Mouse (Mus musculus): Measurements from ENCODE around the gene Tsx.
"Not testable (repeated sequence)": the region's sequence is repeated elsewhere in the genome, so short reads cannot be mapped to it uniquely, and the experiment has no call there.

The Tsx gene

GRCm38 (mm10) chrX:103414167-103414566, at the start of gene Tsx:
Gene Tsx, plus strand, starts transcription at chrX:103414467.
- DNase-seq: no peak

DNA sequence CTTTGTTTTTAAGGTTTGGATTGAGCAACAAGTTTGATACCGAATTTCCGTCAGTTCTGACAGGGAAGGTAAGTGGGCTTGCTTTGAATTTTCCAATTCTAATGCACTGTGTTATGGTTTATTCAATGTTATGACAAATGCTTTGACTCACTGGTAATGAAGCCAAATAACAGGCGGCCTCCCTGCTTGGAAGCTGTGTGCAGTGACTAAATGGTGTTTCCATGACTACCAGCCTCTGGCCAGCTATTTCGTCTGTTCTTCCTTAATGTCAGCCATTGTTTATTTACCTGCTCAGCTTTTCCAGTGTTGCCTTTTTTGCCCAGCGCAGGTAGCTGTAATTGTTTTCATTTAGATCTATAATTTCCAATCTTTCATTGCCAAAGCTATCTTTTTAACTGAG, 48.1 kb upstream of the Tsx start:
- no peak for DNase-seq

DNA sequence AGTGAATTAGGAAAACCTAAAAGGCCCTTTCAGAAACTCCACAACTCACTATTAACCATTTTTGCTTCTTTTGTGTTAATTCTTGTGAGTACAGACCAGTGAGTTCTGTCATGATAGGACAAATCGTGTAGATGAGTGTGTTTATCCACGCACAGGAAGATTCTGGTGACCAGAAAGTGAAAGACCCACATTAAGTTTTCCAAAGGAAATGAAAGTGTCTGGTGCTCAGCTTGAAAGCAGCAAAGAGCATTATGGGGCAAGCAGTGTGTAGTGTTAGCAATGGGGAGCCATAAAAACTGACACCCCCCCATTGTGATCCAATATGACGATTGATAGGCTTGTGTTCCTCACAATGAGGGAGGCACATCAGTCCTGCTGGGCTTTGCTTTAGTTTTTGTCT, 45.6 kb upstream of the Tsx start:
- no peak for DNase-seq

- DNase-seq: no peak
Observed at GRCm38 (mm10) chrX:103371221-103371620, 43.0 kb upstream of the Tsx start.

GRCm38 (mm10) chrX:103371627-103372026, 42.6 kb upstream of the Tsx start:
- no peak for DNase-seq

GRCm38 (mm10) chrX:103374250-103374649, 40.0 kb upstream of the Tsx start:
- no peak for DNase-seq

DNA sequence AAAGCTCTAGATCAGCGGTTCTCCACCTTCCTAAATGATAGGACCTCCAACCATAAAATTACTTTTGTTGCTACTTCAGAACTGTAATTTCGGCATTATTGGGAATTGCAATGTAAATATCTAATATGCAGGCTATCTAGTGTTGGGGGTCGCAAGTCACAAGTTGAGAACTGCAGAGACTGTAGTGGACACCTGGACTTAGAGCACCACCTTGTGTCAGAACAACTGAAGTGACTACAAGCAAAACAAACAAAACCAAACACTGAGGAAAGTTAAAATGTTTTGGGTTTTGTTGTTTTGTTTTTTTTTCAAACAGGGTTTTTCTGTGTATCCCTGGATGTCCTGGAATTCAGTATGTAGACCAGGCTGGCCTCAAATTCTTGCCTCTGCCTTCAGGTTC, 29.7 kb upstream of the Tsx start:
- DNase-seq: no peak

DNA sequence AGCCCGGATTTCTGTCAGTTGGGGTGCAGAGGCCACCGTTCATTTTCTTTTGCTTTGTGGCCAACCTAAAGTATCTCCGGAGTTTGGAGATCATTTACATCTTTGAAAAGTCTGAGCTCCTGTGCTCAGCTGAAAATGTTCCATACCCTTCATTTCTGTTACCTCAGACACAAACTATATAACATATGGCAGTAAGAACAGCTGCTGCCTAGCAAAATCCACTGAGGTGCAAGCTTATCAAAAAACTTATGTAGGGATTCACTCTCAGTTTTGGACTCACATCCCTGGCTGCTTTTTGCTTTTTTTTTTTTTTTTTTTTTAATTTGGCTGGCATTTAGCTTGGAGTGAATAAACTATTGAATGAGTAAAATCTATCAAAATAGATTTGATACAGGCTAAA, 26.1 kb upstream of the Tsx start:
- no peak for DNase-seq

DNA sequence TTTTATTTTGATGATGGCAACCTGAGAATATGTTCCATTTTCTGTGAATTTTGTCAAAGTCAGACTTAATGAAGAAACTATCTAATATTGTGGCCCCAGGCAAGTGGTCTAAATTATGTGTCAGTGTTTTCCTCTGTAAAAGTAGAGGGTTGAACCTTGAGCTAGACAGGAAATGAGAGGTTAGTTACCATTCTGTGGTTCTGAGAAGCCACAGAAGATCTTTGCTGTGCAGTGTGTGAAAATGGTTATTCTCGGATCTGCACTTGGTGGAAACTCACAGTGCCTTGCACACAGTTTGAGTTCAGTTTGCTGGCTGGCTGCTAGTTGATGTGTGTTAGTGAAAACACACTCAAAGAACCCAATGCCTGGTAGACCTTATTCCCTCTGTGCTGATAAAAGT, 20.4 kb upstream of the Tsx start:
- no peak for DNase-seq

DNA sequence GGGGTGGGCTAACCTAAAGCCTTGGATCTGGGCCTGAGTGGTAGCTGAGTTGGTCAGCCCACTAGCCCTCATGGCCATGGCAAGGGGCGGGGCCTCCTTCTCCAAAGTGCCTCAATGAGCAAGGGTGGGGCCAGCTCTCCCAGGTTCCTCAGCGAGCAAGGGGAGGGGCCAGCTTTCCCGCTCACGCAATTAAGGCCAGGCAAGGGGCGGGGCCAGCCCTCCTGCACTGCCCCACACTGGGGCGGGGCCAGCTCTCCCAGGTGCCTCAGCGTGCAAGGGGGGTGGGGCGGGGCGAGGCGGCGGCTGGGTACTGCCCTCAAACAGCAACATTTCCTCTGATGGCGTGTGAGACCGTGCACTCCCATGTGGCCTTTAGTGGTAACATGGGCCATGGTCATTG, 9.2 kb upstream of the Tsx start:
- DNase-seq: no peak

DNA sequence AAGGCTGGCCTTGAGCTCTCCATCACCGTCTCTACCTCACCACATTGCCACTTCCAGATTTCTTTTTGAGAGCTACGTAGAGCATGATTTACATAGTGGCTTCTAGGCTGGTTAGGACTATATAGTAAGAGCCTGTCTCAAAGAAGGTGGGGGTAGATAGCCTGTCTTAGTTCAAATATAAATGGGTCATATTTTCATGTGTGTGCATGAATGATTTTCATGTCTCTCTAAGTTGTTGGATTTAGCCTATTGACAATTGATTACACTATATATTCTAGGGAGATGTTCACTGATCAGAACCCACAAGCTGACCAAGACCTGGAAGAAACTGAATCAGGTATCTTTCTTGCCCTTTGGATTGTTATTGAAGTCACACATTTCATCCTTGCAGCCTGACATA, 7.4 kb downstream of the Tsx start, which contains the start of gene Gm26992:
Gene Gm26992, plus strand, starts transcription at position 301 of the 400 bp plus-strand sequence.
- no peak for DNase-seq

DNA sequence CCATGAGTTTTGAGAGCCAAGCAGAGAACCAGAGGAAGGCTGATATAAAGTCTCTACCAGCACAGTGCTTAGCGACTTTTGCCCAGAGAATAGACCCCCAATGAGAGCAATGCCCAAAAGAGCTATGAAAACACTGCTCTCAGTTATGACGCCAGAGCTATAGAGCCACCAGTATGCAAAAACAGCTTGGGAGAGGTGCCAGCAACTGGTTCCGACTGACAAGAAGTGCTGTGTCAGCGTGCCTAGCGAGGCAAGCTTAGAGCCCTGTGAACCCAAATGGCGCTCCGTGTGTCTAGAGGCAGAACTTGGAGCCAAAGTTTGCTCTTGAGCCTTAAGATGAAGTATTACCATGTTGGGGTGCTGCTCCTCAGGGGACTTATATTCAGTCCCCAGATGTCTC, 13.4 kb downstream of the Tsx start:
- DNase-seq: no peak

DNA sequence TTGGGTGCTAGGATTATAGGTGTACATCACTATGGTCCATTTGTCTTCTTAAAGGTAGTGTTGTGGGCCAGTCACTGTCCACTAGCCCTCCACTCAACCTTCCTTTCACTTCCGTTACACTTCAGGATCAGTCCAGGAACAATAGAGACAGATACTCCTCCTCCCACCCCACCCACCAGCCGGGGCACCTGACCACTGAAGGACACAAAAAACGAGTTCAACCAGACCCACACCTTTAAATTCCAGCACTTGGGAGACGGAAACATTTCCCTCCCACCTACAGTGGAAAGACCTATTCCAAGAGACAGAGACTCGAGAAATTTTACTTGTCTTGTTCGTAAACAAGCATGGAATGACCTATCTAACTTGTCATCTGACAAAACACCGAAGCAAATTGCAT, 18.0 kb downstream of the Tsx start:
- DNase-seq: no peak

- DNase-seq: no peak
Observed at GRCm38 (mm10) chrX:103438023-103438422, 23.8 kb downstream of the Tsx start.

DNA sequence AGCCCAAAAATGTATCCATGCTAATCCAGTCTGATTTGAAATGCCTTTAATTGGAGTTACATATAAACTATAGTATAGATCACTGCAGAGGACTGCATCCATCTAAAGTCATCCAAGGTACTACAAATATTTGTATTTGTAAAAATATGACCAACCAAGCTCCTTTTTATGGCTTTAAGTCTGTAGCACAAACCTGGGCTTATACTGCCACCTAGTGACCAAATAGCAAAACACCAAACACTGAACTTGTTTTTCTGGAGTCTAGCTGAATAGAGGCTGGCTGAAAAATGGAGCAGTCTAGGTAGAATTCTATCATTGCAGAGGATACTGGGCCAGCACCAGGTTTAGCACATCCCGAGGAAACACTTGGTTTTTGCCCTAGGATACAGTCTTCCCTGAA, 26.5 kb downstream of the Tsx start:
- DNase-seq: peak; percentile 9

DNA sequence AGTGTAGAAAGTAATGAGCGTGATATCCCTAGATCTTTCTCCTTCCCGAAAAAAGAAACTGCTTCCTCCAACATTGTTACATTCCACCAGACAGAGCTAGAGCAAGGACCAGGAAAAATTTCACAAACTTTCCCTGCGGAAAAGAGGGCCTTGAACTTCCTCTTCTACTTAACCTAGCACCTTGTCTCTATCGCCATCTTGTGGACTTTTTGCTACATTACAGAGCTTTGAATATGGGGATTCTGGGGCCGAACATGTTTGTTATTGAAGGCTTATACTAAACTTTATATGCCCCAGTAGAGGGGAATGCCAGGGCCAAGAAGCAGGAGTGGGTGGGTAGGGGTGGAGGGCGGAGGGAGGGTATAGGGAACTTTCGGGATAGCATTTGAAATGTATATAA, 29.5 kb downstream of the Tsx start:
- DNase-seq: peak; percentile 16

DNA sequence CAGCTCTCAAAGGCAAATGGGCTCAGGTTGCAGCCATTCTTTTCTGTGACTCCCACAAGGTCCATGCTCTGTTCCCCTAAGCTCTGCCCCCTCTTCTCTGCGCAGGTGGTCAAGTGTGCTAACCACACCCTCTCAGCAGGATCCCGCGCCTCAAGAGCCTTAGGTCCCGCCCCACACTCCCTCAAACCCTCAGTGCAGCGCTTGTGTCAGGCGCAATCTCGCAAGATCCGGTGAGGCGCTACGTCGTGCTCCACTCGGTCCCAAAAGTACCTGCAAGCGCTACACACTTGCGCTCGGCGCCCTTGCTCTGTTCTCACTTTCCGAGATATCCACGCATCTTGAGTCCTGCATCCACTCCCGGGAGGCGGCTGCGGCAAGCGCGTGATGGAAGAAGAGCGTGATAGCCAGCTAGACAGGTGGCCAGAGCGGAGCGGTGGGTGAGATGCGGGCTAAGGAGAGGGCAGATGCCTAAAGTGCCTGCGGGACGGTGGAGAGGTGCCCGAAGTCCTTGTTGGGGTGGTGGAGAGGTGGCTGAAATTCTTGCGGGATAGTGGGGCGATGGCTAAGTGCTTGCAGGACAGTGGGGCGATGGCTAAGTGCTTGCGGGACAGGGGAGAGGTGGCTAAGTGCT, 33.4 kb downstream of the Tsx start:
- peak; percentile 56 for DNase-seq

- DNase-seq: not testable (repeated sequence)
Observed at GRCm38 (mm10) chrX:103448429-103448828, 34.2 kb downstream of the Tsx start.

GRCm38 (mm10) chrX:103448943-103449722, 34.9 kb downstream of the Tsx start:
- not testable (repeated sequence) for DNase-seq

DNA sequence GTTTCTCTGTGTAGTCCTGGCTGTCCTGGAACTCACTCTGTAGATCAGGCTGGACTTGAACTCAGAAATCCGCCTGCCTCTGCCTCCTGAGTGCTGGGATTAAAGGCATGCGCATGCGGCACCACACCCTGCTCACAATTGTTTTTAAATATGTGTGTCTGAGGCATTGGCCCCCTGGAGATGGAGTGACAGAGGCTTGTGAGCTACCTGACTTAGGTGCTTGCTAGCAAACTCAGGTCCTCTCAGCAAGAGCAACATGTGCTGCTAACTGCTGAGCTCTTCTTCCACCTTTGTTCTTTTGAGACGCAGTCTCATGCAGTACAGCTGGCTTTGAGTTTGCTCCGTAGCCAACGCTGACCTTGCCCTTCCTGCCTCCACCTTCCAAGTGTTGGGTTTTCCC, 38.5 kb downstream of the Tsx start:
- no peak for DNase-seq

- DNase-seq: peak; percentile 17
Observed at GRCm38 (mm10) chrX:103460056-103460455, 45.8 kb downstream of the Tsx start.

DNA sequence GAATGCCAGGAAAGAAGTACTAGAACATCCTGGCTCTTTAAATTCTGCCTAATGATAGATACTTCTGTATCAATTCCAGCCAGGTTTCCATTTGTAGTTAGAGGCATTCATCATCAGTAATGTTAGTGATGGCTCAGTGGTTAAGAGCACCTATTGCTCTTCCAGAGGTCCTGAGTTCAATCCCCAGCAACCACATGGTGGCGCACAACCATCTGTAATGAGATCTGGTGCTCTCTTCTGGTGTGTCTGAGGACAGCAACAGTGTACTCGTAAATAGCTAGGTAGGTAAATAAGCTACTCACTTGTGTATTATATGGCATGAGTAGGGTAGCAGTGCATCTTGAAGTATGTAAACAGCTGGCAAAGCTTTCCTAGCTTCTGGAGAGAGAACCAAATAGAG, 54.7 kb downstream of the Tsx start:
- DNase-seq: no peak

DNA sequence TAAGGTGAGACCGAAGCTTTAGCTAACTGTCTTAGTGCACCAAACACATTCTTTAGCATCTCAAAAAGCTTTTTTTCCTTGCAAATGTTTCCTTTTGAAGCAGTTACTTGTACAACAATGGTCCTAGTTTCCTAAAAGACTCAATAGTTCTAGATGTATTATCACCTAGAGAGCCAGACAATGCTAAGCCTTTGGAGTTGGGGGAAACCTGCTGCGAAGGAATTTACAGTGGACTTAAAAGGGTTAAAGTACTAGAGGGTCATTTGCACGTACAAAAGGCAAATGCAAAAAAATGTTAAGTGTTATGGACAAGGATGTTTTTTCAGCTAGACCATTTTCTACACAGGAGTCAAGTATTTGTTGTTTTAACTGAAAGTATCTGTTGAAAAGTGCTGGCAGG, 58.1 kb downstream of the Tsx start:
- no peak for DNase-seq

Data from kidney, adult 18-20 months (tissue).